ENCODE assay signal across 8 mouse cellular contexts in the genomic region with DNA sequence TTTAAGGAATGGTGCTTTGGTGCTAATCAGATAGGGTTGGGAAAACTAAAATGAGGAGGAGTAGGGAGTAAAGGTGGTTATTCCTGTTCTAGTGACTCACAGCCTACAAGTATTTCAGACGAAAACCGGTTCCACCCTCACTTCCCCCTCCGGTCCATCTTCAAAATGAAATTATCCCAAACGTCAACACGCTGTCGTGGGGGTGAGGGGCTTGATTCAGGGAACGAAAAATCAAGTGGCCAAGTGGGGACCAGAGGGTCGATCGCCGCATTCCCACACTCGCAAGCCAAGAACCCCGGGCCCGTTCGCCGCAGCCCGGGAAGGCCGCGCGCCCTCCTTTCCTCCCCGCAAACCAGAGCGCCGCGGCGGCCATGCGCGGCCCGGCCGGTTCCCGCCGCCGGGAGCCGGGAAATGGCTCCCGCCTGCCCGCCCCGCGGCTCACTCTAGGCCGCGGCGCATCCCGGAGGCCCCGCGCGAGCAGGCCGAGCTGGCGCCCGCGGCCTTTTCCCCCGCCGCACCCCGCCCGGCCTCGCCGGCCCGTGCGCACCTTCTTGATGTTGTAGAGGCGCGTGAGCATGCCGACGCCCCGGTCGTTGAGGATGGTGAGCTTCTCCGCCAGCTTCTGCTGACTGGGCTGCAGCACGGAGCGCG. TPM values are rescaled to one million over a fixed set of nuclear protein-coding genes. Genes with fewer than 3 reads are reported as not detected.
DNase-seq lines count a peak whose midpoint lies in the region; ATAC-seq and TF ChIP-seq lines count a peak whose summit lies in the region.

No protein-coding gene starts in this region.

- in situ Hi-C loops in Patski (cut with MboI; ENCODE audit: low pct_unique_long_range_greater_than_20kb), result no loop called here

- TF ChIP-seq CTCF in Patski (IDR thresholded peaks at IDR 0.05), result no peak

- CTCF ChIA-PET in Patski (lab: Charles Lee), result interaction anchor here (1.2 kb wide), 1 partner anchor 9 kb away, joined by 5 read pairs; no protein-coding TSS in a partner anchor

- H3K4me1 ChIP-seq in heart, embryonic 14.5 days (ENCODE audit: control insufficient read depth in 2 of 2, insufficient read depth in 2 of 2, low read length in 2 of 2), result peaks cover 3 to 22% of the 10 kb centered on the region in 2 experiments
- peaks cover 15% of the 10 kb centered on the region for H3K4me1 ChIP-seq in limb, embryonic 12.5 days (replicated peaks)
- H3K4me1 ChIP-seq in midbrain, embryonic 15.5 days, result peaks cover 16% of the 10 kb centered on the region

- peak overlapping the region; percentile 95 to 98 for H3K27ac ChIP-seq in heart, embryonic 14.5 days (replicated peaks in 1 of 2; ENCODE audit: control insufficient read depth in 1 of 2, insufficient read depth in 1 of 2, low read depth in 2 of 2, low read length in 2 of 2)
- peak overlapping the region; percentile 97 for H3K27ac ChIP-seq in limb, embryonic 12.5 days
- H3K27ac ChIP-seq in midbrain, embryonic 15.5 days, result peak overlapping the region; percentile 93

- peak overlapping the region; percentile 89 for H3K9ac ChIP-seq in heart, embryonic 14.5 days (ENCODE audit: low read length)
- H3K9ac ChIP-seq in limb, embryonic 12.5 days (replicated peaks), result peak overlapping the region; percentile 97
- peak overlapping the region; percentile 84 for H3K9ac ChIP-seq in midbrain, embryonic 15.5 days

- no peaks in the 10 kb centered on the region for H3K9me3 ChIP-seq in heart, embryonic 14.5 days (ENCODE audit: control insufficient read depth, low read length)
- H3K9me3 ChIP-seq in limb, embryonic 12.5 days, result no peaks in the 10 kb centered on the region
- no peaks in the 10 kb centered on the region for H3K9me3 ChIP-seq in midbrain, embryonic 15.5 days

- WGBS in heart, embryonic 14.5 days, result under 1% methylated on average over 54 of the region's 65 CpGs
- WGBS in limb, embryonic 12.5 days, result 1% methylated on average over 65 of the region's 65 CpGs
- WGBS in midbrain, embryonic 15.5 days, result under 1% methylated on average over 57 of the region's 65 CpGs

- H3K27me3 ChIP-seq in Patski, result no peaks in the 10 kb centered on the region
- no peaks in the 10 kb centered on the region for H3K27me3 ChIP-seq in heart, embryonic 14.5 days (ENCODE audit: control insufficient read depth, insufficient read depth, low read length)
- H3K27me3 ChIP-seq in limb, embryonic 12.5 days, result no peaks in the 10 kb centered on the region
- no peaks in the 10 kb centered on the region for H3K27me3 ChIP-seq in midbrain, embryonic 15.5 days (replicated peaks)

- peak; percentile 15 for ATAC-seq in Patski
- ATAC-seq in heart, embryonic 14.5 days (ENCODE audit: insufficient number of reproducible peaks, insufficient read depth, low FRiP score, low read depth), result peak; percentile 57; the same call in 1 of the 2 replicates
- ATAC-seq in limb, embryonic 12.5 days (ENCODE audit: insufficient number of reproducible peaks, insufficient read depth, low FRiP score, low TSS enrichment, low read depth), result peak; percentile 71
- ATAC-seq in midbrain, embryonic 15.5 days (replicated peaks), result peak; percentile 79

- no peaks in the 10 kb centered on the region for H3K36me3 ChIP-seq in heart, embryonic 14.5 days (ENCODE audit: control insufficient read depth, insufficient read depth, low read length)
- H3K36me3 ChIP-seq in limb, embryonic 12.5 days, result no peaks in the 10 kb centered on the region
- no peaks in the 10 kb centered on the region for H3K36me3 ChIP-seq in midbrain, embryonic 15.5 days (replicated peaks)

- peak overlapping the region; percentile 80 for H3K4me2 ChIP-seq in heart, embryonic 14.5 days (ENCODE audit: low read length)
- peak overlapping the region; percentile 73 for H3K4me2 ChIP-seq in limb, embryonic 12.5 days
- H3K4me2 ChIP-seq in midbrain, embryonic 15.5 days, result peak overlapping the region; percentile 57

- DNase-seq in layer of hippocampus, postnatal 36 days, result peak; percentile 43
- DNase-seq in layer of hippocampus, adult 8-10 months (ENCODE audit: low spot score in 2 of 2), result no peak
- DNase-seq in Patski (ENCODE audit: low read depth, low spot score), result no peak
- peak; percentile 47 for DNase-seq in embryo, embryonic 10 days (ENCODE audit: low spot score)
- DNase-seq in urinary bladder, postnatal 36 days (ENCODE audit: low spot score in 2 of 2), result peak; percentile 25 to 30

- POLR2A ChIA-PET in Patski (lab: Charles Lee), result no interaction called here

- peak overlapping the region; percentile 72 to 73 for H3K4me3 ChIP-seq in heart, embryonic 14.5 days (ENCODE audit: control insufficient read depth in 1 of 2, insufficient read depth in 1 of 2, low read depth in 1 of 2, low read length in 2 of 2)
- H3K4me3 ChIP-seq in limb, embryonic 12.5 days (replicated peaks), result peak overlapping the region; percentile 88
- peak overlapping the region; percentile 70 for H3K4me3 ChIP-seq in midbrain, embryonic 15.5 days

RNA-seq across cellular contexts. Expression of a gene that starts 0.7 kb away (rescaled TPM):
- 100 to 1,000 TPM; 562 to 572 TPM for total RNA-seq in layer of hippocampus, postnatal 36 days (2021)
- total RNA-seq in layer of hippocampus, adult 8-10 months (2022), result 100 to 1,000 TPM; 456 to 567 (median 512) TPM
- polyA plus RNA-seq in Patski (2021), result 174 TPM
- polyA plus RNA-seq in heart, embryonic 14.5 days (2014; fragmentation: Nextera tagmentation; extraction: Ambion mirVana), result 48.4 and 54.2 TPM in 2 replicates
- 82.0 and 89.9 TPM in 2 replicates for polyA plus RNA-seq in limb, embryonic 12.5 days (2016; fragmentation: Nextera tagmentation; extraction: Ambion mirVana)
- polyA plus RNA-seq in midbrain, embryonic 15.5 days (2015; fragmentation: Nextera tagmentation; extraction: Ambion mirVana), result 97.0 and 97.2 TPM in 2 replicates

RNA-seq across cellular contexts. Expression of a gene that starts 36.4 kb away (rescaled TPM):
- 10 to 100 TPM; 30.4 to 32.5 TPM for total RNA-seq in layer of hippocampus, postnatal 36 days (2021)
- total RNA-seq in layer of hippocampus, adult 8-10 months (2022), result 10 to 100 TPM; 23.2 to 30.7 (median 26.7) TPM
- 12.6 TPM for polyA plus RNA-seq in Patski (2021)
- polyA plus RNA-seq in heart, embryonic 14.5 days (2014; fragmentation: Nextera tagmentation; extraction: Ambion mirVana), result 12.5 and 14.0 TPM in 2 replicates
- polyA plus RNA-seq in limb, embryonic 12.5 days (2016; fragmentation: Nextera tagmentation; extraction: Ambion mirVana), result 15.6 and 17.5 TPM in 2 replicates
- polyA plus RNA-seq in midbrain, embryonic 15.5 days (2015; fragmentation: Nextera tagmentation; extraction: Ambion mirVana), result 15.4 and 18.0 TPM in 2 replicates

RNA-seq across cellular contexts. Expression of a gene that starts 36.6 kb away (rescaled TPM):
- 10 to 100 TPM; 17.4 to 21.2 TPM for total RNA-seq in layer of hippocampus, postnatal 36 days (2021)
- 10 to 100 TPM; 15.0 to 22.8 (median 19.2) TPM for total RNA-seq in layer of hippocampus, adult 8-10 months (2022)
- polyA plus RNA-seq in Patski (2021), result 25.0 TPM
- 18.8 and 20.6 TPM in 2 replicates for polyA plus RNA-seq in heart, embryonic 14.5 days (2014; fragmentation: Nextera tagmentation; extraction: Ambion mirVana)
- 53.9 and 55.0 TPM in 2 replicates for polyA plus RNA-seq in limb, embryonic 12.5 days (2016; fragmentation: Nextera tagmentation; extraction: Ambion mirVana)
- 57.4 and 58.4 TPM in 2 replicates for polyA plus RNA-seq in midbrain, embryonic 15.5 days (2015; fragmentation: Nextera tagmentation; extraction: Ambion mirVana)

Comparison
In these comparisons a context has a peak if more than half of its experiments do, and no peak if none do; other contexts are left out.
1. DNase-seq: peak in layer of hippocampus, postnatal 36 days (2 of 2), embryo, embryonic 10 days (single experiment) and urinary bladder, postnatal 36 days (2 of 2); none in layer of hippocampus, adult 8-10 months (0 of 2) and Patski (single experiment).
2. ATAC-seq: peak in every context shown above with its lines; median percentile 79 in midbrain, embryonic 15.5 days; 71 in limb, embryonic 12.5 days; 57 in heart, embryonic 14.5 days; 15 in Patski.
3. Peak in every context shown above with its lines, with median percentiles within 50 percentile points of each other: H3K27ac ChIP-seq, H3K4me2 ChIP-seq, H3K4me3 ChIP-seq and H3K9ac ChIP-seq.